Mouse (Mus musculus) neural tube, embryonic 11.5 days (tissue): ENCODE measurements at regions not wholly inside any gene's neighbourhood (a gene's known extent, or its start where the extent isn't known, plus 50 kb on each side); places are given as distances from the start of the nearest gene placed in this dataset.

Experiments
- ATAC-seq: fragments of 200-750 bp; cut with Nextera tagmentation; 2 replicates; pipeline ENCODE4 v1.8.0; 2017; ENCODE audit warnings: moderate number of reproducible peaks, mild to moderate bottlenecking, moderate TSS enrichment, moderate library complexity; ENCODE audit not compliant: insufficient read depth, low FRiP score, low TSS enrichment
- DNase-seq: peaks from one replicate; pipeline ENCODE4 v3.0.0-alpha.2; 2015; ENCODE audit warnings: low spot score
- H3K27ac ChIP-seq: fragments of 300-500 bp; sonication (generic); 2 replicates; pipeline ENCODE4 v1.5.1; 2014; ENCODE audit warnings: low read depth, mild to moderate bottlenecking, low read length
- H3K27me3 ChIP-seq: fragments of 300-500 bp; sonication (generic); 2 replicates; pipeline ENCODE4 v1.6.1; 2014; ENCODE audit warnings: mild to moderate bottlenecking, low read length, mixed read lengths; ENCODE audit not compliant: control insufficient read depth, insufficient read depth
- H3K36me3 ChIP-seq: fragments of 300-500 bp; sonication (generic); 2 replicates; pipeline ENCODE4 v1.6.1; 2014; ENCODE audit warnings: mild to moderate bottlenecking, low read length, moderate library complexity, mixed read lengths; ENCODE audit not compliant: control insufficient read depth, insufficient read depth
- H3K4me1 ChIP-seq: fragments of 300-500 bp; sonication (generic); 2 replicates; pipeline ENCODE4 v1.6.1; 2014; ENCODE audit warnings: low read length, mixed read lengths; ENCODE audit not compliant: control insufficient read depth, insufficient read depth
- H3K4me2 ChIP-seq: fragments of 300-500 bp; sonication (generic); 2 replicates; pipeline ENCODE4 v1.6.1; 2014; ENCODE audit warnings: low read depth, mild to moderate bottlenecking, moderate library complexity
- H3K4me3 ChIP-seq: fragments of 300-500 bp; sonication (generic); 2 replicates; pipeline ENCODE4 v1.5.1; 2014; ENCODE audit warnings: low read depth, low read length
- H3K9ac ChIP-seq: fragments of 300-500 bp; sonication (generic); 2 replicates; pipeline ENCODE4 v1.6.1; 2014; ENCODE audit warnings: mild to moderate bottlenecking, low read length
- H3K9me3 ChIP-seq: fragments of 300-500 bp; sonication (generic); 2 replicates; pipeline ENCODE4 v1.6.1; 2016; ENCODE audit warnings: low read length; ENCODE audit not compliant: control insufficient read depth
- WGBS: fragments of 180-500 bp; shearing (Covaris S2); extraction: QIAGEN DNeasy Blood & Tissue Kit; methylation state at CpG from one replicate; pipeline ENCODE4 v1.1.7; 2014; 5-methylcytosine and 5-hydroxymethylcytosine counted together

GRCm38 (mm10) chr4:114683696-114684095 lies 137.8 kb upstream of the Gm12830 start:
- peaks cover 2% of the 10 kb centered on the region; the same call in 1 of the 2 replicates for H3K27me3 ChIP-seq

DNA sequence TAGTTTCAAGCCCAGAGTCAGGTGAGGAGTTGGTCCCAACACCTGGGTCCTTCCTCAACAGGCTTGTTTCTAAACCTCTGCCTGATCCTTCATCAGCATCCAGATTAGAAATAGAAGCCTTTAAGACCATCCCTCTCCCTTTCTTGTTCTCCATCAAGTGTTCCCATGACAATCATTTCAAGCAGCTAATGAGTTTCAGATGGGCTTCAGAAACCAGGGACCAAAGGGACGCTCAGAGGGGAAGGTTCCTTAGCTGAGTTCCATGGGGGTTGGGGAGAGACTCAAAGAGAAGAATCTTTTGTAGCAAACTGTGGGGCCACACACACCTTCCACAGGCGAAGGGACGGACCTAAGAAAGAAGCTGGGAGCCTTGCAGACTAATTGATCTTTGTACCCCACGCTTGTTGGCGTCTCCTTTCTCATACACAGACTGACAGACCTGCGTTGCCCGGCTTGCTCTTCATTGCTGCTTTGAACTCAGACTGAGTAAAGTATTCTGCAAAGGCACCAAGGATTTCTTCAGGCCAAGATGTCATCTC lies 136.6 kb upstream of the Gm12830 start:
- Histone ChIP-seq H3K27me3 (peaks cover 2% of the 10 kb centered on the region), H3K9ac (no peak overlapping the region), H3K27ac (no peak overlapping the region), H3K36me3 (no peaks in the 10 kb centered on the region), H3K9me3 (no peaks in the 10 kb centered on the region), H3K4me1 (no peaks in the 10 kb centered on the region; the same call in 1 of the 2 replicates), H3K4me3 (no peak overlapping the region), H3K4me2 (no peak overlapping the region)
- DNase-seq: no peak
- no peak for ATAC-seq
- WGBS: 55% methylated on average over 7 of the region's 7 CpGs

More at GRCm38 (mm10) chr4:114683696-114684095, 137.8 kb upstream of the Gm12830 start:
- Histone ChIP-seq H3K36me3 (no peaks in the 10 kb centered on the region), H3K9me3 (no peaks in the 10 kb centered on the region), H3K4me3 (no peak overlapping the region), H3K4me1 (no peaks in the 10 kb centered on the region; the same call in 1 of the 2 replicates), H3K4me2 (no peak overlapping the region), H3K9ac (no peak overlapping the region), H3K27ac (no peak overlapping the region)
- DNase-seq (no peak), ATAC-seq (no peak)
- 79% methylated on average over 5 of the region's 5 CpGs for WGBS

DNA sequence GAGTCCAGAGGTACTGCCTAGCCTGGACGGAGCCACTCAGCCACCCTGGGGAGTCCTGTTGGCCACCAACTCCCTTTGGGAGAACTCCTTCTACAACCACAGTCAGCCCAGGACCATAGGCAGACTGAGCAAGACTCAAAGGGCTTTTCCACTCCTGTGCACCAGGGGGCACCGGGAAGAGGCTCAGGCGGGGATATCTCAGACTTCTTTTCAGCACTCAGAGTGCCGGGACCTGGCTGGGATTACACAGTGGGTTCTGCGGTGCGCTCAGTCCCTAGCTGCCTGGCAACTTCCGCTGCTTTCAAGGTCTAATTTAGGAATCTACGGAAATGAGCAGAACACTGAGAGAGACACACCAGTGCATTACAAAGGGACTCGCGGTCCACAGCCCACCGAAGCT lies 136.1 kb upstream of the Gm12830 start:
- peak; percentile 75 for ATAC-seq
- Histone ChIP-seq H3K27me3 (peaks cover 2% of the 10 kb centered on the region), H3K4me2 (peak overlapping the region; percentile 1; the same call in 1 of the 2 replicates), H3K36me3 (no peaks in the 10 kb centered on the region), H3K4me3 (no peak overlapping the region), H3K4me1 (no peaks in the 10 kb centered on the region; the same call in 1 of the 2 replicates), H3K9ac (no peak overlapping the region), H3K9me3 (no peaks in the 10 kb centered on the region), H3K27ac (no peak overlapping the region)
- 15% methylated on average over 11 of the region's 11 CpGs for WGBS
- peak; percentile 69 for DNase-seq

GRCm38 (mm10) chr4:114686091-114686490 lies 135.4 kb upstream of the Gm12830 start:
- no peak for DNase-seq
- Histone ChIP-seq H3K9ac (no peak overlapping the region), H3K4me1 (no peaks in the 10 kb centered on the region; the same call in 1 of the 2 replicates), H3K9me3 (no peaks in the 10 kb centered on the region), H3K36me3 (no peaks in the 10 kb centered on the region), H3K4me3 (no peak overlapping the region), H3K27me3 (peaks cover 6% of the 10 kb centered on the region), H3K4me2 (peak overlapping the region; percentile 1; the same call in 1 of the 2 replicates), H3K27ac (no peak overlapping the region)
- WGBS: 50% methylated on average over 4 of the region's 4 CpGs
- no peak for ATAC-seq

DNA sequence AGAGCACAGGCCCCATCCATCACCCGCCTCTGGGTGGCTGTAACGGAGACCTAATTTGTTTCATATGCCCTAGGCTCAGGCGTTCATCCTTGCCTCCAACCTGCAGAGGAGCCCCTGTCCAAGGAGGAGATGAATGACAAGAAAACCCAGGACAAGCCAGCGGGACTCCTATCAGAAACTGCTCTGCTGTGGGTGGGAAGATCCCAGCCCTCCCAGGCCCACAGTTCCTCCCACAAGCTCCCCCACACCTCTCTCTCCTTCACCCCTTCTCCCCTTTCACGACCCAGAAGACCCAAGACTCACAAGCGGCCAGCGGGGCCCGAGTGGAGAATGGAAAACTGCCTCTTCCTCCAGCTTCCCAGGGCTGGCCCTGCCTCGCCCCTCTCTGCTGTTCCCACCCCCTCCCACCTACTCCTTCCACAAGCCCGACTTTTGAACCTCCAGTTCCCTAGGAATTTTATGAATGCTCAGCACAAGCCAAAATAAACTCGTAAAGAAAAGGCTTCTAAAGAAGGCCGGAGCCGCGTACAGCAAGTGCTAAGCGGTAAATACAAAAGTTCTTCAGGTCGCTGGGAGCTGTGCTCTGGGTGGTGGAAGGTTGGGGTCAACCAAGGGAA lies 133.1 kb upstream of the Gm12830 start:
- H3K27me3 ChIP-seq: peaks cover 6% of the 10 kb centered on the region
- no peak overlapping the region for H3K4me2 ChIP-seq

GRCm38 (mm10) chr4:114688973-114689371 lies 132.6 kb upstream of the Gm12830 start:
- DNase-seq: no peak
- Histone ChIP-seq H3K27me3 (peaks cover 6% of the 10 kb centered on the region), H3K4me3 (no peak overlapping the region), H3K4me1 (no peaks in the 10 kb centered on the region; the same call in 1 of the 2 replicates), H3K4me2 (no peak overlapping the region), H3K9ac (no peak overlapping the region), H3K36me3 (no peaks in the 10 kb centered on the region), H3K27ac (no peak overlapping the region), H3K9me3 (no peaks in the 10 kb centered on the region)
- 72% methylated on average over 6 of the region's 6 CpGs for WGBS
- ATAC-seq: no peak

More for the DNA sequence above, 133.1 kb upstream of the Gm12830 start:
- WGBS: 23% methylated on average over 16 of the region's 16 CpGs
- DNase-seq (peak; percentile 58), ATAC-seq (no peak)
- Histone ChIP-seq H3K4me3 (no peak overlapping the region), H3K9ac (no peak overlapping the region), H3K27ac (no peak overlapping the region), H3K36me3 (no peaks in the 10 kb centered on the region), H3K9me3 (no peaks in the 10 kb centered on the region), H3K4me1 (no peaks in the 10 kb centered on the region; the same call in 1 of the 2 replicates)

GRCm38 (mm10) chr4:114705586-114705985 lies 115.9 kb upstream of the Gm12830 start:
- Histone ChIP-seq H3K9me3 (no peaks in the 10 kb centered on the region), H3K27ac (no peak overlapping the region), H3K27me3 (no peaks in the 10 kb centered on the region), H3K4me3 (no peak overlapping the region), H3K4me1 (no peaks in the 10 kb centered on the region), H3K9ac (no peak overlapping the region), H3K36me3 (no peaks in the 10 kb centered on the region), H3K4me2 (no peak overlapping the region)
- ATAC-seq (no peak), DNase-seq (no peak)
- 44% methylated on average over 4 of the region's 4 CpGs for WGBS

DNA sequence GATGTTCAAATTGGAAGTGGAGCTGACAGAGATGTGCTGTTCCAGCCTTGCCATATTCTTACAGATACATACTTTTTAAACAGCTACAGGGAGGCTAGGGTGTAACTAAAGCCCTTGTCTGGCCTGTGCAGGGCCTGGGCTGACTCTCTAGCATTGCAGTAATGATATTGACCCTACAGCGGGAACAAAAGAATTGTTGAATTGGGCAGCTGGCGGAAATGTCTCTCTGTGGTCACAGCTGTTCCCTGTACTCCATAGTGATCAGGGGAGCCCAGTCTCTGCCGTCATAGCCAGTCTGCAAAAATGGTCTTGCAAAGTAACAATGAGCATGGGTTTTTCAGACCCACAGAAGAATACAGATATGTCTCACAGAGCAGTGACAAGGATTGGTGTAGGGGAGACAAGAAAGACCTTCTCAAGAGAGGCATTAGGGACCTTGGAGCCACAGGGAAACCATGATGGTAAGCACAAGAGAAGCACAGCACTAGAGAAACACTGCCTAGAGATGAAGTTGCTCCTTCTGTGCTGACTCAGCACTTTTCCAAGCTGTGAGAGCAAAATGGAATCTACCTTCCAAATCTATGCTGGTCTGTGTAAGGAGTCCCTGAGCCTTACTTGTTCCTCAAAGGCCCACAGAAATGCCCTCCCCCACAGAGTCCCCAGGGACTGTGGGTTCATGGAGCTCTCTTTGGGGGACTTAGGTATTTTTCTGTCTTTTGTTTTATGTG lies 111.2 kb upstream of the Gm12830 start:
- H3K27me3 ChIP-seq: no peaks in the 10 kb centered on the region
- DNase-seq: no peak
- no peaks in the 10 kb centered on the region for H3K4me1 ChIP-seq
- H3K9me3 ChIP-seq: no peaks in the 10 kb centered on the region
- no peak overlapping the region for H3K9ac ChIP-seq
- WGBS: 71% methylated on average over 3 of the region's 3 CpGs
- H3K4me2 ChIP-seq: no peak overlapping the region
- no peak overlapping the region for H3K27ac ChIP-seq
- ATAC-seq: no peak
- no peaks in the 10 kb centered on the region for H3K36me3 ChIP-seq
- H3K4me3 ChIP-seq: no peak overlapping the region
